Mouse (Mus musculus) adrenal gland, postnatal 4 days (tissue): ENCODE results near the gene Gm12886. TPM values are rescaled to one million over a fixed set of nuclear protein-coding genes. Genes with fewer than 3 reads are reported as not detected.

Source experiments
- DNase-seq, 2 experiments: peaks; one replicate each; pipeline ENCODE4 v3.0.0; 2021 to 2022; ENCODE audit warnings: low spot score in 2 of 2, mixed read lengths in 2 of 2
- long read RNA-seq, 2 experiments: library from polyadenylated mRNA; stranded (forward); transcript quantifications; one replicate each; pipeline ENCODE4 v2.0.0; 2021
- total RNA-seq, 2 experiments: library from RNA; stranded (reverse); gene quantifications; 2 replicates each; pipeline ENCODE4 v1.2.3; 2021

Gene Gm12886
- total RNA-seq, result not detected
- long read RNA-seq, experiment 1, result 0 reads
- long read RNA-seq, experiment 2, result 0 reads

- DNase-seq, result no peak
Measured at GRCm38 (mm10) chr4:121422999-121423398, at the start of gene Gm12886. Gm12886 (minus strand) TSS chr4:121423099.

Other genes starting within 250 kb of the Gm12886 start
- gene Rlf, start 208.0 kb downstream of the Gm12886 start, total RNA-seq, result 10 to 100 TPM; 23.3 to 24.3 TPM
- not detected for gene Gm12888, start 98.2 kb downstream of the Gm12886 start, total RNA-seq
- gene Gm12887, start 199.0 kb upstream of the Gm12886 start, total RNA-seq, result not detected